Mouse (Mus musculus) thymus, adult 2 months (tissue): ENCODE measurements around the gene Bcl2l12. TPM values are rescaled to one million over a fixed set of nuclear protein-coding genes. Genes with fewer than 3 reads are reported as not detected.

Experiments
- DNase-seq: peaks from one replicate; pipeline ENCODE4 v3.0.0; 2021
- H3K27ac ChIP-seq: fragments of 200-500 bp; 2 replicates; pipeline ENCODE4 v1.5.1; 2012; ENCODE audit warnings: low read length, control low read depth; ENCODE audit not compliant: control insufficient read depth, insufficient read depth
- H3K27me3 ChIP-seq: fragments of 200-500 bp; 2 replicates; pipeline ENCODE4 v1.6.1; 2012; ENCODE audit warnings: mild to moderate bottlenecking, low read length, moderate library complexity, mixed read lengths; ENCODE audit not compliant: control insufficient read depth, insufficient read depth
- H3K36me3 ChIP-seq: fragments of 200-500 bp; 2 replicates; pipeline ENCODE4 v1.6.1; 2012; ENCODE audit warnings: mild to moderate bottlenecking, low read length, moderate library complexity; ENCODE audit not compliant: control insufficient read depth, insufficient read depth
- H3K4me1 ChIP-seq: fragments of 200-500 bp; replicated peaks from 2 replicates; pipeline ENCODE4 v1.6.1; 2012; ENCODE audit warnings: low read length; ENCODE audit not compliant: control insufficient read depth, insufficient read depth
- H3K4me3 ChIP-seq: fragments of 200-500 bp; 2 replicates; pipeline ENCODE4 v1.5.1; 2012; ENCODE audit warnings: mild to moderate bottlenecking, low read length, control low read depth, moderate library complexity; ENCODE audit not compliant: control insufficient read depth, insufficient read depth
- CTCF ChIP-seq: fragments of 200-500 bp; IDR thresholded peaks from 2 replicates; pipeline ENCODE4 v1.5.1; 2012; ENCODE audit warnings: mild to moderate bottlenecking, control low read depth, low read length, moderate library complexity, borderline replicate concordance; ENCODE audit not compliant: control insufficient read depth, poor library complexity, insufficient read depth; ENCODE audit errors: extremely low read depth
- POLR2A ChIP-seq: fragments of 200-500 bp; IDR thresholded peaks from 2 replicates; pipeline ENCODE4 v1.6.1; 2012; ENCODE audit warnings: mild to moderate bottlenecking, low read length, control low read depth, moderate library complexity; ENCODE audit not compliant: control insufficient read depth, poor library complexity, insufficient read depth; ENCODE audit errors: extremely low read depth
- WGBS: fragments of 180-500 bp; shearing (Covaris S2); methylation state at CpG from one replicate; pipeline ENCODE4 v1.1.7; 2018; 5-methylcytosine and 5-hydroxymethylcytosine counted together
- polyA plus RNA-seq: library from polyadenylated mRNA; depleted of rRNA; stranded (reverse); fragments of >200 nt; gene quantifications from 2 replicates; pipeline ENCODE4 v1.2.3, GENCODE M21; 2012

Bcl2l12 gene
- polyA plus RNA-seq, 1 experiment: 85.6 TPM

DNA sequence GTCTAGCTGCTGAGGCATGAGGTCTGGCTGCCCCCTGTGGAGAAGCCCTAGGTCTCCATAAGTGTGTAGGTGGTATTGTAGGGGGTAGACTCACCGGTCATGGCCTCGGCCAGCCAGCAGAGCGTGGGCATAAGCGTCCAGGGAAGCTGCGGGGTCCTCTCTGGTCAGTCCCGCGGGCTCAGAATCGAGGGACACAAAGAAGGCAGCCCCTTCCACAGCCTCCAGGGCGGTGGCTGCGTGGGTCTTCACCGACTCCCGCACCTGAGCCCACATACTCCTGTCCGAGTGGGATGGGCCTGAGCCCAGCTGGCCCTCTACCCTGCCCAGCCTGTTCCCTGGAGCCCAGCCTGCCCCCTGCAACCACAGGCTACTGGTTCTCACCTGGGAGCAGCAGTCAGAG is 33.5 kb downstream of the Bcl2l12 start:
- no peak for TF ChIP-seq CTCF
- no peak for TF ChIP-seq POLR2A
- 94% methylated on average over 13 of the region's 13 CpGs for WGBS

DNA sequence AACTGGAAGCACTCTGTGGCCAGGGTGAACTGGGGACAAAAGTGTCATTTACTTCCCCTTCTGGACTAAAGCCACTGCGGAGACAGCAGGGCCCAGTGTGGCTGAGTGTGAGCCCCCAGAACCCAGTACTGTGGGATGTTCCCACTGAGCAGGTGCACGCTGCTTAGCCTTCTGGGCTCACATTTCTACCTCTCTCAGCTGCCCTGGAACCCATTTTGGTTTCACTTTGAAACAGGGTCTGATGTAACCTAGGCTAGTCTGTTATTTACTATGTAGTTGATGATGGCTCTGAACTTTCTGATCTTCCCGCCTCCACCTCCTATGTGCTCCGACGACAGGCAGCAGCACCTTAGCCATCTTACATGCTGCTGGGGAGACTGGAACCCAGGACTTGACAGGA is 35.7 kb downstream of the Bcl2l12 start:
- TF ChIP-seq CTCF: no peak
- no peak for TF ChIP-seq POLR2A
- H3K27me3 ChIP-seq: no peaks in the 10 kb centered on the region
- no peak for DNase-seq
- no peaks in the 10 kb centered on the region for H3K36me3 ChIP-seq
- no peaks in the 10 kb centered on the region for H3K4me1 ChIP-seq
- 64% methylated on average over 5 of the region's 5 CpGs for WGBS
- no peak overlapping the region for H3K27ac ChIP-seq
- H3K4me3 ChIP-seq: no peak overlapping the region

More for the DNA sequence above, 33.5 kb downstream of the Bcl2l12 start:
- H3K4me1 ChIP-seq: no peaks in the 10 kb centered on the region
- H3K27ac ChIP-seq: no peak overlapping the region
- no peaks in the 10 kb centered on the region for H3K36me3 ChIP-seq
- DNase-seq: no peak
- H3K27me3 ChIP-seq: no peaks in the 10 kb centered on the region
- H3K4me3 ChIP-seq: no peak overlapping the region

DNA sequence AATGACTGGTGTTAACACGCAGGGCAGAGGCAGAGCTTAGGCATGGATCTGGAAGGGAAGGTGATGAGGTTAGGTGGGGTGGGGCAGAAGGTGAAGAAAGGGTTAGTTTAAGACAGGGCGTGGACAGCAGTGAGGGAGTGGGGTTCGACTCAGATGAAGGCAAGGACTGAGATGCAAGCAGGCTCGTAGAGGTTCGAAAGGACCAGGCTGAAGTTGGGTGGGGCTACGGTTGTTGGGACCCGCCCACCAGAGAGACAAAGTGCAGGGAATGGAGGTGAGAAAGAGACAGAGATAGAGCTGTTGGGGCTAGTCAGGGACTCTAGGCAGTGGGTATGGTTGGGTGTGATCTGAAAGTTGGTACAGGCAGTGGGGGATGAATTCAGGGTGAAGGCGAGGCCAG is 36.2 kb downstream of the Bcl2l12 start:
- 85% methylated on average over 8 of the region's 8 CpGs for WGBS
- Histone ChIP-seq H3K27me3 (no peaks in the 10 kb centered on the region), H3K36me3 (no peaks in the 10 kb centered on the region), H3K4me3 (no peak overlapping the region), H3K27ac (no peak overlapping the region), H3K4me1 (no peaks in the 10 kb centered on the region)
- TF ChIP-seq POLR2A: no peak
- TF ChIP-seq CTCF: no peak
- DNase-seq: no peak

DNA sequence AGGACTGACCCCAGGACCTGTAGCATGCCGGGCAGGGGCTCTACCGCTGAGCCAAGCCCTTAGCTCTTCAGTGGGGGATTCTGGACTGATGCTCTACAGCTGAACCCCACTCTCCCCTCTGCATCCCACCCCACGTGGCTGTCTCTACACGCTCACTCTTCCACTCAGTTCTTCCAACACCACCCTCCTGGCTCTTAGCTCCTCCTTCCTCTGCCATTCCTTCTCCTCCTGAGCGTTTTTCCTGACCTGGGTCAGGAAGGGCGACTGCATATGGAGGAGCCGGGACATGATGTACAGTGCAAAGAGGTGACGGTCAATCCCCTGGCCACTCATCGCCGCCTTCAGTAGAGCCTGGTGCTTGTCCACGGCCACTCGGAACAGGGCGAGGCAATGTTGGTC is 38.0 kb downstream of the Bcl2l12 start:
- TF ChIP-seq CTCF (no peak), POLR2A (no peak)
- Histone ChIP-seq H3K27me3 (no peaks in the 10 kb centered on the region), H3K27ac (no peak overlapping the region), H3K4me1 (no peaks in the 10 kb centered on the region), H3K4me3 (no peak overlapping the region), H3K36me3 (no peaks in the 10 kb centered on the region)
- WGBS: 93% methylated on average over 13 of the region's 13 CpGs
- DNase-seq: no peak

DNA sequence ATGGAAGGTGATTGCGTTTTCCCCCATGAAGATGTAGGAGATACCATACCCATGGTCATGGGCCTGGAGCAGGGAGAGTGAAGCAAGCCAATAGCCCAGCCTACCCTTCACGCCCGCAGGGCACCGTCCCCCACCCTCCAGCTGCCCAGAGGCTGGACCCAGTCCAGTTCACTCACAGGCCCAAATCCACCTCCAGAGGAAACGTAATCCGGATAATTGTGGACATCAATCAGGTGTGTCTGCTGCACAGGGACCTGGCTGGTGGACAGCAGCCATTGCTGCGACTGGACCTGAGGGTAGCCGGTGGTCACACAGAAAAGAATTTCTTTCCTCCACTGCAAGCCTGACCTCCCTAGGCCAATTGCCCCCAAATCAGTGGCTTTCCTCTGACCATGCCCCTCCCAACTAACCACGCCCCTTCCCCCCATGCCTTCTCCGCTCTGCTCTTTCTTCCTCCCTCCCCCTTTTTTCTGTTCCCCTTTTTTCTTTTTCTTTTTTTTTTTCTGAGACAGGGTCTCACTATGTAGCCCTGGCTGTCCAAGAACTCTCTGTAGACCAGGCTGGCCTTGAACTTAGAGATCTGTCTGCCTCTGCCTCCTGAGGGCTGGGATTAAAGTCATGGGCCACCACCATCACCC is 38.5 kb downstream of the Bcl2l12 start:
- H3K4me1 ChIP-seq: no peaks in the 10 kb centered on the region
- no peaks in the 10 kb centered on the region for H3K36me3 ChIP-seq
- H3K27ac ChIP-seq: no peak overlapping the region
- no peak overlapping the region for H3K4me3 ChIP-seq
- DNase-seq: no peak
- TF ChIP-seq CTCF: no peak
- TF ChIP-seq POLR2A: no peak
- WGBS: 72% methylated on average over 10 of the region's 10 CpGs
- no peaks in the 10 kb centered on the region for H3K27me3 ChIP-seq

DNA sequence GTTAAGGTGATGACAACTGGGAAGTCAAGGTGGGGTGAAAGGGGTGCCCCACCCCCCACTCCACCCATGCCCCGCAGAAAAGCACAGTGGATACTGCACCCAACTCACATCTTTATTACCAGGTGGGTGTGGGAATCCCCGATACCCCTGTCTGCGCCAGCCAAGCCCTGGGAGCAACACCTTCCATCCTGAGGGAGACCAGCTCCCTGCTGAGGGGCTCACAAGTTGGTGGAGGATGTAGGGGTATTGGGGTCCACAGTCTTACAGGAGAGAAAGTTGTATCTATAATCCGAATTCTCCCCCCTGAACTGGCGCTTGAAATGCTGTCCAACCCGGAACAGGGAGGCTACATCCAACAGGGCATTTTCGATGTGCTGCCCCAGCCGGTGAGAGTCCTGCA is 39.2 kb downstream of the Bcl2l12 start:
- Histone ChIP-seq H3K27ac (no peak overlapping the region), H3K36me3 (no peaks in the 10 kb centered on the region), H3K4me1 (no peaks in the 10 kb centered on the region), H3K27me3 (no peaks in the 10 kb centered on the region), H3K4me3 (no peak overlapping the region)
- DNase-seq: no peak
- WGBS: 88% methylated on average over 8 of the region's 8 CpGs
- TF ChIP-seq POLR2A (no peak), CTCF (no peak)

DNA sequence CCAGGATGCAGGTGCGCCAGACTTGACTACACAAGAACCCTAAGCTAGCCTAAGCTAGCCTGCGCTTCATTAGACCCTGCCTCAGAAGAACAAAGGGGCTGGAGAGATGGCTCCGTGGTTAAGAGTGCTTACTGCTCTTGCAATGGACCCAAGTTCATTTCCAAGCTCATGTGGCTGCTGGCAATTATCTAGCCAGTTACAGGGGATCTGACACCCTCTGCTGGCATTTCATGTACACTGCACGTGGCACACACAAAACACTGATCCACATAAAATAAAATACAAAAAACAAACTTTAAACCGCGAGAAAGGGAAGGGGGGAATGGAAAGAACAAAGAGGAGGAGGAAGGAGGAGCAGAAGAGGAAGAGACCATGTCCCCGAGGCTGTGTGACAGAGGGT is 40.3 kb downstream of the Bcl2l12 start:
- H3K4me3 ChIP-seq: no peak overlapping the region
- TF ChIP-seq CTCF: no peak
- no peak for TF ChIP-seq POLR2A
- peak; percentile 29 for DNase-seq
- H3K4me1 ChIP-seq: no peaks in the 10 kb centered on the region
- no peak overlapping the region for H3K27ac ChIP-seq
- H3K36me3 ChIP-seq: no peaks in the 10 kb centered on the region
- WGBS: 27% methylated on average over 7 of the region's 7 CpGs
- no peaks in the 10 kb centered on the region for H3K27me3 ChIP-seq
